Mouse (Mus musculus): ENCODE measurements around the gene Tinagl1. TPM values are rescaled to one million over a fixed set of nuclear protein-coding genes. Genes with fewer than 3 reads are reported as not detected.

Tinagl1 gene
- polyA plus RNA-seq, 1 experiment: 29.5 TPM

- no peak overlapping the region; the same call in 1 of the 2 replicates for H3K27ac ChIP-seq (ENCODE audit: control insufficient read depth, insufficient read depth, low read depth, low read length, poor library complexity)
- no peak for TF ChIP-seq POLR2A (IDR thresholded peaks at IDR 0.05; ENCODE audit: borderline replicate concordance, control insufficient read depth, low read depth, low read length)
- no peak for TF ChIP-seq CTCF (IDR thresholded peaks at IDR 0.05; ENCODE audit: control insufficient read depth, insufficient read depth, low read length)
- H3K4me3 ChIP-seq (replicated peaks; ENCODE audit: control insufficient read depth, low read depth, low read length): no peak overlapping the region
- peaks cover 2% of the 10 kb centered on the region; the same call in 1 of the 2 replicates for H3K4me1 ChIP-seq (ENCODE audit: control insufficient read depth, insufficient read depth, low read length)
- 40% methylated on average over 5 of the region's 5 CpGs for WGBS
Measured at GRCm38 (mm10) chr4:130176156-130176720, 1.3 kb upstream of the Tinagl1 start.

- Histone ChIP-seq H3K4me3 (replicated peaks; ENCODE audit: control insufficient read depth, low read depth, low read length) (peak overlapping the region; percentile 95), H3K27ac (ENCODE audit: control insufficient read depth, insufficient read depth, low read depth, low read length, poor library complexity) (peak overlapping the region; percentile 76), H3K4me1 (ENCODE audit: control insufficient read depth, insufficient read depth, low read length) (peaks cover 2% of the 10 kb centered on the region; the same call in 1 of the 2 replicates)
- WGBS: 9% methylated on average over 25 of the region's 25 CpGs
- TF ChIP-seq CTCF (IDR thresholded peaks at IDR 0.05; ENCODE audit: control insufficient read depth, insufficient read depth, low read length): no peak
- peak; percentile 80; the same call in 1 of the 2 replicates for TF ChIP-seq POLR2A (IDR thresholded peaks at IDR 0.05; ENCODE audit: borderline replicate concordance, control insufficient read depth, low read depth, low read length)
Measured at GRCm38 (mm10) chr4:130174335-130175031, 439 bp downstream of the Tinagl1 start.

- H3K4me1 ChIP-seq (ENCODE audit: control insufficient read depth, insufficient read depth, low read length): peaks cover 2% of the 10 kb centered on the region; the same call in 1 of the 2 replicates
- TF ChIP-seq CTCF (IDR thresholded peaks at IDR 0.05; ENCODE audit: control insufficient read depth, insufficient read depth, low read length): no peak
- no peak for TF ChIP-seq POLR2A (IDR thresholded peaks at IDR 0.05; ENCODE audit: borderline replicate concordance, control insufficient read depth, low read depth, low read length)
- WGBS: 58% methylated on average over 19 of the region's 19 CpGs
- peak overlapping the region; percentile 76 for H3K27ac ChIP-seq (ENCODE audit: control insufficient read depth, insufficient read depth, low read depth, low read length, poor library complexity)
- H3K4me3 ChIP-seq (replicated peaks; ENCODE audit: control insufficient read depth, low read depth, low read length): peak overlapping the region; percentile 95
Measured at GRCm38 (mm10) chr4:130173911-130174311, 1.0 kb downstream of the Tinagl1 start.

- Histone ChIP-seq H3K4me1 (ENCODE audit: control insufficient read depth, insufficient read depth, low read length) (peaks cover 3% of the 10 kb centered on the region; the same call in 1 of the 2 replicates), H3K4me3 (replicated peaks; ENCODE audit: control insufficient read depth, low read depth, low read length) (peak overlapping the region; percentile 95), H3K27ac (ENCODE audit: control insufficient read depth, insufficient read depth, low read depth, low read length, poor library complexity) (peak overlapping the region; percentile 76)
- TF ChIP-seq CTCF (IDR thresholded peaks at IDR 0.05; ENCODE audit: control insufficient read depth, insufficient read depth, low read length): no peak
- TF ChIP-seq POLR2A (IDR thresholded peaks at IDR 0.05; ENCODE audit: borderline replicate concordance, control insufficient read depth, low read depth, low read length): no peak
- WGBS: 69% methylated on average over 11 of the region's 11 CpGs
Measured at GRCm38 (mm10) chr4:130173060-130173822, 1.7 kb downstream of the Tinagl1 start.

GRCm38 (mm10) chr4:130171951-130172765 is 2.8 kb downstream of the Tinagl1 start:
- H3K27ac ChIP-seq (ENCODE audit: control insufficient read depth, insufficient read depth, low read depth, low read length, poor library complexity): no peak overlapping the region
- H3K4me3 ChIP-seq (replicated peaks; ENCODE audit: control insufficient read depth, low read depth, low read length): peak overlapping the region; percentile 27
- TF ChIP-seq POLR2A (IDR thresholded peaks at IDR 0.05; ENCODE audit: borderline replicate concordance, control insufficient read depth, low read depth, low read length) (no peak), CTCF (IDR thresholded peaks at IDR 0.05; ENCODE audit: control insufficient read depth, insufficient read depth, low read length) (no peak)
- 77% methylated on average over 11 of the region's 11 CpGs for WGBS
- peaks cover 3% of the 10 kb centered on the region; the same call in 1 of the 2 replicates for H3K4me1 ChIP-seq (ENCODE audit: control insufficient read depth, insufficient read depth, low read length)

GRCm38 (mm10) chr4:130170362-130170761 is 4.6 kb downstream of the Tinagl1 start:
- no peak overlapping the region for H3K4me3 ChIP-seq (replicated peaks; ENCODE audit: control insufficient read depth, low read depth, low read length)
- TF ChIP-seq POLR2A (IDR thresholded peaks at IDR 0.05; ENCODE audit: borderline replicate concordance, control insufficient read depth, low read depth, low read length): no peak
- no peak for TF ChIP-seq CTCF (IDR thresholded peaks at IDR 0.05; ENCODE audit: control insufficient read depth, insufficient read depth, low read length)
- 90% methylated on average over 4 of the region's 4 CpGs for WGBS
- H3K27ac ChIP-seq (ENCODE audit: control insufficient read depth, insufficient read depth, low read depth, low read length, poor library complexity): no peak overlapping the region
- H3K4me1 ChIP-seq (ENCODE audit: control insufficient read depth, insufficient read depth, low read length): peaks cover 2% of the 10 kb centered on the region; the same call in 1 of the 2 replicates

GRCm38 (mm10) chr4:130169411-130169971 is 5.4 kb downstream of the Tinagl1 start:
- 81% methylated on average over 16 of the region's 16 CpGs for WGBS

More at GRCm38 (mm10) chr4:130169411-130169971, 5.4 kb downstream of the Tinagl1 start:
- H3K4me1 ChIP-seq (ENCODE audit: control insufficient read depth, insufficient read depth, low read length): peaks cover 2% of the 10 kb centered on the region; the same call in 1 of the 2 replicates
- no peak overlapping the region for H3K27ac ChIP-seq (ENCODE audit: control insufficient read depth, insufficient read depth, low read depth, low read length, poor library complexity)
- no peak overlapping the region for H3K4me3 ChIP-seq (replicated peaks; ENCODE audit: control insufficient read depth, low read depth, low read length)
- TF ChIP-seq POLR2A (IDR thresholded peaks at IDR 0.05; ENCODE audit: borderline replicate concordance, control insufficient read depth, low read depth, low read length): no peak
- TF ChIP-seq CTCF (IDR thresholded peaks at IDR 0.05; ENCODE audit: control insufficient read depth, insufficient read depth, low read length): no peak
